Mouse (Mus musculus) CH12.LX (cell line): Measurements from ENCODE around the gene Dnah17. TPM values are rescaled to one million over a fixed set of nuclear protein-coding genes. Genes with fewer than 3 reads are reported as not detected.

Experiments used
- DNase-seq: peaks from one replicate; pipeline ENCODE4 v3.0.0-alpha.2; 2013; ENCODE audit errors: extremely low read depth
- H3K27ac ChIP-seq: 2 replicates; pipeline ENCODE4 v1.5.1; 2012; ENCODE audit warnings: low read depth, mild to moderate bottlenecking, control low read depth, moderate library complexity; ENCODE audit not compliant: insufficient read depth
- H3K27me3 ChIP-seq: replicated peaks from 2 replicates; pipeline ENCODE3; 2012; ENCODE audit warnings: inconsistent platforms
- H3K36me3 ChIP-seq, 2 experiments: replicated peaks in 1 of 2; 2 replicates each; pipeline versions ENCODE3 to v1.6.1; 2012; ENCODE audit warnings: inconsistent platforms in 1 of 2, low read length in 1 of 2, mild to moderate bottlenecking in 1 of 2, mixed read lengths in 1 of 2, moderate library complexity in 1 of 2; ENCODE audit not compliant: control insufficient read depth in 1 of 2, insufficient read depth in 1 of 2
- H3K4me1 ChIP-seq, 2 experiments: 2 replicates each; pipeline ENCODE4 v1.6.1; 2012; ENCODE audit warnings: inconsistent platforms in 1 of 2, moderate library complexity in 1 of 2; ENCODE audit not compliant: insufficient read depth in 2 of 2, control insufficient read depth in 1 of 2
- H3K4me2 ChIP-seq: 2 replicates; pipeline ENCODE4 v1.6.1; 2012; ENCODE audit warnings: low read depth, mild to moderate bottlenecking, control low read depth; ENCODE audit not compliant: poor library complexity, insufficient read depth, severe bottlenecking
- H3K4me3 ChIP-seq, 3 experiments: fragments of 150-350 bp in 1 of 3; sonication (generic) in 1 of 3; replicated peaks in 1 of 3; 2 replicates each; pipeline versions ENCODE3 to v1.5.1; 2011 to 2012; ENCODE audit warnings: low read depth in 2 of 3, low read length in 2 of 3, mild to moderate bottlenecking in 2 of 3, moderate library complexity in 2 of 3, control low read depth in 1 of 3, improper control_type of control experiment in 1 of 3, inconsistent platforms in 1 of 3, mixed read lengths in 1 of 3; ENCODE audit not compliant: poor library complexity in 1 of 3
- H3K79me2 ChIP-seq: replicated peaks from 2 replicates; pipeline ENCODE4 v1.6.1; 2012; ENCODE audit warnings: mild to moderate bottlenecking, moderate library complexity; ENCODE audit not compliant: control insufficient read depth, poor library complexity, insufficient read depth, severe bottlenecking; ENCODE audit errors: extremely low read depth
- H3K9ac ChIP-seq: 2 replicates; pipeline ENCODE4 v1.6.1; 2012; ENCODE audit warnings: low read depth, mild to moderate bottlenecking, control low read depth, moderate library complexity; ENCODE audit not compliant: insufficient read depth
- H3K9me3 ChIP-seq: replicated peaks from 2 replicates; pipeline ENCODE3; 2012; ENCODE audit warnings: low read length, inconsistent platforms, mixed read lengths
- CHD1 ChIP-seq: IDR thresholded peaks from 2 replicates; pipeline ENCODE4 v1.6.1; 2012; ENCODE audit warnings: low read depth, low read length, improper control_type of control experiment, inconsistent platforms
- CTCF ChIP-seq, 2 experiments: IDR thresholded peaks in 1 of 2; conservative IDR thresholded peaks in 1 of 2; 2 replicates each; pipeline ENCODE4 v1.5.1; 2011 to 2012; ENCODE audit warnings: low read depth in 2 of 2, low read length in 2 of 2, improper control_type of control experiment in 1 of 2, inconsistent platforms in 1 of 2, mild to moderate bottlenecking in 1 of 2, moderate library complexity in 1 of 2
- EP300 ChIP-seq: IDR thresholded peaks from 2 replicates; pipeline ENCODE4 v1.6.1; 2011; ENCODE audit warnings: low read length, improper control_type of control experiment
- GABPA ChIP-seq: IDR thresholded peaks from 2 replicates; pipeline ENCODE4 v1.6.1; 2012; ENCODE audit warnings: low read depth, low read length, improper control_type of control experiment, inconsistent platforms; ENCODE audit not compliant: insufficient replicate concordance
- JUN ChIP-seq: IDR thresholded peaks from 2 replicates; pipeline ENCODE4 v1.6.1; 2011; ENCODE audit warnings: low read depth, mild to moderate bottlenecking, low read length, improper control_type of control experiment, moderate library complexity; ENCODE audit not compliant: insufficient read depth
- KAT2A ChIP-seq: IDR thresholded peaks from 2 replicates; pipeline ENCODE4 v1.6.1; 2012; ENCODE audit warnings: low read length, improper control_type of control experiment, inconsistent platforms; ENCODE audit not compliant: insufficient replicate concordance
- MAX ChIP-seq: IDR thresholded peaks from 2 replicates; pipeline ENCODE4 v1.6.1; 2011; ENCODE audit warnings: low read length, improper control_type of control experiment
- MYC ChIP-seq: IDR thresholded peaks from 2 replicates; pipeline ENCODE4 v1.6.1; 2011; ENCODE audit warnings: low read depth, mild to moderate bottlenecking, improper control_type of control experiment, low read length
- NRF1 ChIP-seq: IDR thresholded peaks from 2 replicates; pipeline ENCODE4 v1.6.1; 2014; ENCODE audit warnings: low read depth, mild to moderate bottlenecking, inconsistent platforms, low read length, improper control_type of control experiment, moderate library complexity
- PAX5 ChIP-seq: IDR thresholded peaks from 2 replicates; pipeline ENCODE4 v1.6.1; 2012; ENCODE audit warnings: low read length, inconsistent platforms, mixed read lengths
- POLR2A ChIP-seq: IDR thresholded peaks from 2 replicates; pipeline ENCODE4 v1.6.1; 2011; ENCODE audit warnings: low read depth, mild to moderate bottlenecking, improper control_type of control experiment, low read length
- RAD21 ChIP-seq: IDR thresholded peaks from 2 replicates; pipeline ENCODE4 v1.6.1; 2011; ENCODE audit warnings: low read depth, mild to moderate bottlenecking, low read length, improper control_type of control experiment, moderate library complexity
- SMC3 ChIP-seq: IDR thresholded peaks from 2 replicates; pipeline ENCODE4 v1.6.1; 2011; ENCODE audit warnings: low read depth, low read length, improper control_type of control experiment
- USF1 ChIP-seq: IDR thresholded peaks from 2 replicates; pipeline ENCODE4 v1.6.1; 2014; ENCODE audit warnings: low read depth, mild to moderate bottlenecking, inconsistent platforms, low read length, improper control_type of control experiment
- dilution Hi-C: fragments of 300-500 bp; cut with MboI; formaldehyde crosslinking; loops from 2 replicates; pipeline ENCODE4 v1.14.3; 2020; ENCODE audit warnings: low sequenced_read_pairs; ENCODE audit not compliant: extremely low pct_unique_long_range_greater_than_20kb, extremely low pct_ligation_motif_present
- in situ Hi-C: fragments of 300-500 bp; cut with MboI; formaldehyde crosslinking; loops from 3 replicates; pipeline ENCODE4 v1.14.3; 2019; ENCODE audit warnings: low sequenced_read_pairs, low pct_ligation_motif_present, low pct_unique_long_range_greater_than_20kb, mixed read lengths
- polyA plus RNA-seq: library from polyadenylated mRNA; unstranded; fragments of >175 nt; gene quantifications from 2 replicates; pipeline ENCODE4 v1.2.1, GENCODE M21; 2012; ENCODE audit warnings: low read depth; ENCODE audit not compliant: insufficient read length
- total RNA-seq, 2 experiments: library from RNA; depleted of rRNA; stranded (reverse); fragments of 300-350 nt in 1 of 2; fragments of >200 nt in 1 of 2; gene quantifications; 2 replicates each; pipeline ENCODE4 v1.2.3; 2012 to 2014

Dnah17 gene
- total and polyA plus RNA-seq, 3 experiments: 0.08 to 0.23 TPM; not detected in 1

GRCm38 (mm10) chr11:118095004-118095403, 35.4 kb downstream of the Dnah17 start:
- in situ Hi-C loops: no loop called here
- TF ChIP-seq PAX5: no peak
- TF ChIP-seq GABPA: no peak
- no peak for TF ChIP-seq MYC
- TF ChIP-seq EP300: no peak
- no peak for TF ChIP-seq NRF1
- TF ChIP-seq KAT2A: no peak
- TF ChIP-seq SMC3: no peak
- no peak for TF ChIP-seq POLR2A
- TF ChIP-seq JUN: no peak
- TF ChIP-seq USF1: no peak
- no peak for TF ChIP-seq CTCF (conservative IDR thresholded peaks at IDR 0.05 in 1 of 2, IDR thresholded peaks at IDR 0.05 in 1 of 2; ENCODE audit: low read depth in 2 of 2, low read length in 2 of 2)
- TF ChIP-seq, all 38 proteins: peak for 0
- no peaks in the 10 kb centered on the region for H3K4me1 ChIP-seq
- DNase-seq: no peak
- no peak overlapping the region for H3K27ac ChIP-seq
- dilution Hi-C loops: no loop called here
- H3K79me2 ChIP-seq: no peaks in the 10 kb centered on the region
- no peak overlapping the region for H3K9ac ChIP-seq
- no peak overlapping the region for H3K4me2 ChIP-seq
- no peak overlapping the region for H3K4me3 ChIP-seq
- H3K27me3 ChIP-seq: peaks cover 81% of the 10 kb centered on the region
- no peaks in the 10 kb centered on the region for H3K36me3 ChIP-seq
- H3K9me3 ChIP-seq: peaks cover 17% of the 10 kb centered on the region

DNA sequence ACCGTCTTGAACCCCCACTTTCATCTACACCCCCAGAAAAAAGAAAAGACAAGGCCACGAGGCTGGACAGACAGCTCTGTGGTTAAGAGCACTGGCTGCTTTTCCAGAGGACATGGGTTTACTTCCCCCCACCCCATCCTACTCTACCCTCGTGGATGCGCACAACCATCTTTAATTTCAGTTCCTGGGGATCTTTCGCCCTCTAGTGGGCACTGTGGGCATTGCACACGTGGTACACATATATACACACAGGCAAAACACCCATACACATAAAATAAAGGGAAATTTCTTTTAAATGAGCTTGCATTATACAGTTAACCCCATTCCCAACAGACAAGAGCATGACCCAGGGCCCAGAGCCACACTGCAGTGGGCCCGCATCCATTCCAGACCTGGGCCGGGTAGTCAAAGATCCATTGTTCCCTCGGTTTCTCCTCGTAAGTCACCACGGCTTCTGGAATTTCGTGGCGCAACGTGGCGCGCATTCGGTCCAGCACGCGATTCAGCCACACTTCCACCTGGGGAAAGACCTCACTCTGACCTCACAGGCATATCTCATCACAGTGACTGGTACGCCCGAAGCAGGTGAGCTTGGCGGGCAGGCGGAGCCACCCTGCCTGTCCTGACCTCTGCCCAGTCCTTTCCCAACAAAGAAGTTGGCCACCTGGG, 39.3 kb downstream of the Dnah17 start:
- TF ChIP-seq MAX (peak; percentile 83), SMC3 (peak; percentile 59), NRF1 (no peak), CHD1 (no peak), RAD21 (peak; percentile 67), MYC (0 out of 2 replicates have a peak, but pooled peaks have one; percentile 54), CTCF (conservative IDR thresholded peaks at IDR 0.05 in 1 of 2, IDR thresholded peaks at IDR 0.05 in 1 of 2; ENCODE audit: low read depth in 2 of 2, low read length in 2 of 2) (peak; percentile 76 to 90)
- Histone ChIP-seq H3K36me3 (no peaks in the 10 kb centered on the region), H3K4me1 (no peaks in the 10 kb centered on the region), H3K27ac (no peak overlapping the region), H3K4me3 (no peak overlapping the region), H3K4me2 (no peak overlapping the region), H3K9me3 (peaks cover 18% of the 10 kb centered on the region), H3K79me2 (no peaks in the 10 kb centered on the region), H3K9ac (no peak overlapping the region), H3K27me3 (peaks cover 82% of the 10 kb centered on the region)
- DNase-seq: peak; percentile 53
- dilution Hi-C loops (no loop called here), in situ Hi-C loops (loop anchor here (5.0 kb wide), 1 partner anchor 224 kb away; no protein-coding TSS in a partner anchor)
